Mouse (Mus musculus) cortical plate, adult 2 months (tissue): ENCODE measurements around the gene Cd163. TPM values are rescaled to one million over a fixed set of nuclear protein-coding genes. Genes with fewer than 3 reads are reported as not detected.
A peak's percentile ranks its signal among the peaks of the same experiment; 100 is the strongest.

Experiments
- H3K27ac ChIP-seq: fragments of 200-500 bp; 2 replicates; pipeline ENCODE4 v1.5.1; 2012; ENCODE audit warnings: low read length, control low read depth, inconsistent platforms; ENCODE audit not compliant: insufficient read depth
- H3K4me1 ChIP-seq: fragments of 200-500 bp; 2 replicates; pipeline ENCODE4 v1.6.1; 2011; ENCODE audit warnings: low read length; ENCODE audit not compliant: control insufficient read depth, insufficient read depth
- H3K4me3 ChIP-seq: fragments of 200-500 bp; 2 replicates; pipeline ENCODE4 v1.5.1; 2011; ENCODE audit warnings: mild to moderate bottlenecking, low read length, control low read depth; ENCODE audit not compliant: insufficient read depth
- CTCF ChIP-seq: fragments of 200-500 bp; IDR thresholded peaks from 2 replicates; pipeline ENCODE4 v1.5.1; 2011; ENCODE audit warnings: mild to moderate bottlenecking, control low read depth, low read length; ENCODE audit not compliant: insufficient read depth; ENCODE audit errors: extremely low read depth
- POLR2A ChIP-seq: fragments of 200-500 bp; IDR thresholded peaks from 2 replicates; pipeline ENCODE4 v1.6.1; 2011; ENCODE audit warnings: mild to moderate bottlenecking, low read length, control low read depth; ENCODE audit not compliant: insufficient read depth; ENCODE audit errors: extremely low read depth
- polyA plus RNA-seq: library from polyadenylated mRNA; depleted of rRNA; stranded (reverse); fragments of >200 nt; gene quantifications from 2 replicates; pipeline ENCODE4 v1.2.3, GENCODE M21; 2012; rRNA removed

Gene Cd163
- polyA plus RNA-seq, 1 experiment, result 0.35 TPM

- Histone ChIP-seq H3K4me3 (no peak overlapping the region), H3K27ac (no peak overlapping the region), H3K4me1 (no peaks in the 10 kb centered on the region)
- TF ChIP-seq POLR2A (no peak), CTCF (no peak)
Measured at GRCm38 (mm10) chr6:124360549-124360948, 56.1 kb downstream of the Cd163 start.

GRCm38 (mm10) chr6:124364328-124364727, 59.9 kb downstream of the Cd163 start:
- Histone ChIP-seq H3K4me1 (no peaks in the 10 kb centered on the region), H3K4me3 (no peak overlapping the region), H3K27ac (no peak overlapping the region)
- TF ChIP-seq CTCF, result peak; percentile 37
- TF ChIP-seq POLR2A, result no peak

GRCm38 (mm10) chr6:124373584-124374206, 69.2 kb downstream of the Cd163 start:
- Histone ChIP-seq H3K4me1 (no peaks in the 10 kb centered on the region), H3K27ac (no peak overlapping the region), H3K4me3 (no peak overlapping the region)
- TF ChIP-seq POLR2A, result no peak
- TF ChIP-seq CTCF, result no peak

DNA sequence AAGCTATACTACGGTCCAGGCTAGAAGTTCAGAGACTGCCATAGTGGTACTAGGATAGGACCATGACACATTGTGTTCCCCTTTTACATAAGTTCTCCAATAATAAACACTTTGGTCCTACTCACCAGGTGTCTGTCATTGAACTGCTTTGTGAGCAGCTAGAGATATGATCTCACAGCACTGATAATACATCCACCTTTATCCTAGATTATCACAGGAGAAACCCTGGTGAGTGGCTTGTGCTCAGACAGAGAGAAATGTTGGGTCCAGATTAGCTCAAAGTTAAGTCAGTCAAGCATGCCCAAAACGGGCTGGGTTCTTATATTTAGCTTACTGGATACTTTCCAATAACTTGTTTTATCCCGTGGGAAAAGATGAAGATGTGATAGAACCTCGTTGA, 70.2 kb downstream of the Cd163 start:
- no peak for TF ChIP-seq CTCF
- TF ChIP-seq POLR2A, result no peak
- Histone ChIP-seq H3K4me3 (no peak overlapping the region), H3K4me1 (no peaks in the 10 kb centered on the region), H3K27ac (no peak overlapping the region)

- TF ChIP-seq CTCF (no peak), POLR2A (no peak)
- H3K4me1 ChIP-seq, result no peaks in the 10 kb centered on the region
- H3K27ac ChIP-seq, result no peak overlapping the region
- H3K4me3 ChIP-seq, result no peak overlapping the region
Measured at GRCm38 (mm10) chr6:124375435-124375884, 71.0 kb downstream of the Cd163 start.

DNA sequence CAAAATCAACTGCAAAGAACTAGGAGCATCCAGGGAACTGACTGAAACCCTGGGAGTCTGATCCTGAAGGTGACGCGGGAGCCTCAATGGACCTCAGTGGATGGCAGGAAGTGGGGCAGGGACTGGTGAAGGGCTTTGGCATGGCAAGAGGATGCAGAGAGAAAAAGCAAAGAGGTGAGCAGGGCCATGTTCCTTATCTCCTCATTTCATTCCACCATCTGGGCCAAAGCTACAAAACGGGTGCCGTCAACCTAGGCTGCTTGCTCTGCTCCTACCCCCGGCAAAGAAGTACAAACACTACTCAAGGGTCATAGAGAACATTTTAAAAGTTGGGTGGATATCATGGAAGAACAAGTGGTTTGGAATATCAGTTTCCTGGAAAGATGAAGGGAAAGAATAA, 71.9 kb downstream of the Cd163 start:
- H3K4me3 ChIP-seq, result no peak overlapping the region
- no peaks in the 10 kb centered on the region for H3K4me1 ChIP-seq
- H3K27ac ChIP-seq, result no peak overlapping the region
- TF ChIP-seq CTCF (no peak), POLR2A (no peak)

- H3K27ac ChIP-seq, result no peak overlapping the region
- H3K4me1 ChIP-seq, result no peaks in the 10 kb centered on the region
- TF ChIP-seq CTCF (no peak), POLR2A (no peak)
- no peak overlapping the region for H3K4me3 ChIP-seq
Measured at GRCm38 (mm10) chr6:124377494-124378255, 73.2 kb downstream of the Cd163 start.

- Histone ChIP-seq H3K4me3 (no peak overlapping the region), H3K27ac (no peak overlapping the region), H3K4me1 (no peaks in the 10 kb centered on the region)
- TF ChIP-seq CTCF, result peak; percentile 74
- TF ChIP-seq POLR2A, result no peak
Measured at GRCm38 (mm10) chr6:124379331-124379730, 74.9 kb downstream of the Cd163 start.

Other genes starting within 250 kb of the Cd163 start
- gene Vmn2r27, start 72.8 kb upstream of the Cd163 start, polyA plus RNA-seq, result 0.04 TPM in 1 of 2 replicates, not detected in the other
- 53.7 and 60.7 TPM in 2 replicates for gene Pex5, start 110.4 kb downstream of the Cd163 start, polyA plus RNA-seq
- gene Clstn3, start 160.1 kb downstream of the Cd163 start, polyA plus RNA-seq, result 280 TPM in 2 replicates
- gene C1rl, start 188.5 kb downstream of the Cd163 start, polyA plus RNA-seq, result 0.19 and 0.38 TPM in 2 replicates
- 2.1 TPM in 2 replicates for gene C1ra, start 207.7 kb downstream of the Cd163 start, polyA plus RNA-seq
- gene C1s1, start 237.7 kb downstream of the Cd163 start, polyA plus RNA-seq, result 4.0 and 4.4 TPM in 2 replicates